Mouse (Mus musculus) testis, adult 2 months (tissue): ENCODE results near the gene Kmt2c. TPM values are rescaled to one million over a fixed set of nuclear protein-coding genes. Genes with fewer than 3 reads are reported as not detected.

Experiments
- H3K27ac ChIP-seq: fragments of 200-500 bp; 2 replicates; pipeline ENCODE4 v1.5.1; 2012; ENCODE audit warnings: low read depth, low read length; ENCODE audit not compliant: control insufficient read depth, insufficient read depth
- H3K27me3 ChIP-seq: fragments of 200-500 bp; 2 replicates; pipeline ENCODE4 v1.6.1; 2012; ENCODE audit warnings: mild to moderate bottlenecking, low read length, moderate library complexity; ENCODE audit not compliant: control insufficient read depth, insufficient read depth
- H3K36me3 ChIP-seq: fragments of 200-500 bp; 2 replicates; pipeline ENCODE4 v1.6.1; 2012; ENCODE audit warnings: mild to moderate bottlenecking, low read length; ENCODE audit not compliant: control insufficient read depth, insufficient read depth
- H3K4me1 ChIP-seq: fragments of 200-500 bp; 2 replicates; pipeline ENCODE4 v1.6.1; 2012; ENCODE audit warnings: low read length; ENCODE audit not compliant: control insufficient read depth, insufficient read depth
- H3K4me3 ChIP-seq: fragments of 200-500 bp; 2 replicates; pipeline ENCODE4 v1.5.1; 2012; ENCODE audit warnings: low read depth, mild to moderate bottlenecking, low read length, moderate library complexity, mixed read lengths; ENCODE audit not compliant: control insufficient read depth
- CTCF ChIP-seq: fragments of 200-500 bp; IDR thresholded peaks from 2 replicates; pipeline ENCODE4 v1.5.1; 2012; ENCODE audit warnings: low read depth, mild to moderate bottlenecking, inconsistent platforms, low read length, moderate library complexity; ENCODE audit not compliant: control insufficient read depth, insufficient read depth, insufficient replicate concordance
- POLR2A ChIP-seq: fragments of 200-500 bp; IDR thresholded peaks from 2 replicates; pipeline ENCODE4 v1.6.1; 2012; ENCODE audit warnings: low read depth, mild to moderate bottlenecking, inconsistent platforms, low read length, moderate library complexity; ENCODE audit not compliant: control insufficient read depth
- polyA plus RNA-seq: library from polyadenylated mRNA; depleted of rRNA; stranded (reverse); fragments of >200 nt; gene quantifications from 2 replicates; pipeline ENCODE4 v1.2.3, GENCODE M21; 2012

The Kmt2c gene
- polyA plus RNA-seq, 1 experiment, result 7.7 TPM

DNA sequence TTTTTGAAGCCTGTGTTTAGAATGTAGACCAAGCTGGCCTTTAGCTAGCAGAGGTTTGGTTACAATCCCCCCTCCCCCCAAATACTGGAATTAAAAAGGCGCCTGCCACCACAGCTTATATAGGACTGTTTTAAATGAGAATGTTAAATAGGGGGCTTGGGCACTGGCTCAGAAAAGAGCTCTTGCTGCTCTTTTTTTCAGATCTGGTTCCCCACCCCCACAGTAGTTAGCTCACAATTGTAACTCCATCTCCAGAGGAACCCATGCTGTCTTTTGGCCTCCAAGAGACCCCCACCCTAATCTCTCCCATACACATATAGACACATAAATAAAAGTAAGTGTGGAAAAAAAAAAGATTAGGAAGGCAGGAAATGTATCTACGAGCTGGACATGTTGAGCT, 37.9 kb upstream of the Kmt2c start:
- H3K27me3 ChIP-seq, result no peaks in the 10 kb centered on the region
- no peaks in the 10 kb centered on the region for H3K36me3 ChIP-seq
- no peak overlapping the region for H3K4me3 ChIP-seq
- TF ChIP-seq CTCF (no peak), POLR2A (no peak)
- no peak overlapping the region for H3K27ac ChIP-seq
- H3K4me1 ChIP-seq, result peaks cover 5% of the 10 kb centered on the region; the same call in 1 of the 2 replicates

DNA sequence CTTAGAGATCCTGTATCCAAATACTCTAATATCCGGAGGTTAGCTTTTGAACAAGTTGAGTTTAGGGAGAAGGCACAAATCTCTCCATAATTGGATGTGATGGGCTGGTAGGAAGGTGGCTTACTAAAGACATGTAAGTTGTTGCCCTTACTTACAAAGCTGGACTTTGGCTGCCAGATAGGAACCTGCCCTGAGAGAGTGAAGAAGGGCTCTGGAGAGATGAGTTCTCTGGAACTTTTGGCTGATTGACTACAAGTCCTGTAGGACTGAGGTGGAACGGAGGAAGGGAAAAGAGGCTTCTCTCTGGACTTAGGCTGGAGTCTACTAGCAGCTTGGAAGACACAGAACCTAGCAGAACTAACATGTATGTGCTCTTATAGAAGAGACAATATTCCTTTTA, 37.0 kb upstream of the Kmt2c start:
- no peak overlapping the region for H3K27ac ChIP-seq
- no peak for TF ChIP-seq CTCF
- no peaks in the 10 kb centered on the region for H3K27me3 ChIP-seq
- no peak overlapping the region for H3K4me3 ChIP-seq
- H3K36me3 ChIP-seq, result no peaks in the 10 kb centered on the region
- H3K4me1 ChIP-seq, result peaks cover 5% of the 10 kb centered on the region; the same call in 1 of the 2 replicates

DNA sequence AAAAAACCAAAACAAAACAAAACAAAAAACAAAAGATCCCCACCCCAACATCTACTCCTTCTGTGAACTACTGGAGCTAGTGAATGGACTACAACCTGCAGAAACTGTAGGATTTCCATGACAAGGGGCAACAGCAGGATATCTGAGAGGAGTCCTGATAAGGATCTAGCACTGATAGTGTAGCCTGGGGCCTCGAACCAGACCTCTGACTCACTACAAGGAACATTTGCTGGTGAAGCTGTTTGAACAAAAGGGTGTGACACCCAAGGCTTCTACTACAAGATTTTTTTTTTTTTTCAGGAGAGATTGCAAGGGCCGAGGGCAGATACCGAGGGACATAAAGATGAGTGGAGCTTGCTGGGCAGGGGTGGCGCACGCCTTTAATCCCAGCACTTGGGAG, 34.7 kb upstream of the Kmt2c start:
- no peaks in the 10 kb centered on the region for H3K36me3 ChIP-seq
- peaks cover 8% of the 10 kb centered on the region for H3K4me1 ChIP-seq
- no peak overlapping the region for H3K27ac ChIP-seq
- no peak overlapping the region for H3K4me3 ChIP-seq
- no peaks in the 10 kb centered on the region for H3K27me3 ChIP-seq
- TF ChIP-seq POLR2A (no peak), CTCF (no peak)

DNA sequence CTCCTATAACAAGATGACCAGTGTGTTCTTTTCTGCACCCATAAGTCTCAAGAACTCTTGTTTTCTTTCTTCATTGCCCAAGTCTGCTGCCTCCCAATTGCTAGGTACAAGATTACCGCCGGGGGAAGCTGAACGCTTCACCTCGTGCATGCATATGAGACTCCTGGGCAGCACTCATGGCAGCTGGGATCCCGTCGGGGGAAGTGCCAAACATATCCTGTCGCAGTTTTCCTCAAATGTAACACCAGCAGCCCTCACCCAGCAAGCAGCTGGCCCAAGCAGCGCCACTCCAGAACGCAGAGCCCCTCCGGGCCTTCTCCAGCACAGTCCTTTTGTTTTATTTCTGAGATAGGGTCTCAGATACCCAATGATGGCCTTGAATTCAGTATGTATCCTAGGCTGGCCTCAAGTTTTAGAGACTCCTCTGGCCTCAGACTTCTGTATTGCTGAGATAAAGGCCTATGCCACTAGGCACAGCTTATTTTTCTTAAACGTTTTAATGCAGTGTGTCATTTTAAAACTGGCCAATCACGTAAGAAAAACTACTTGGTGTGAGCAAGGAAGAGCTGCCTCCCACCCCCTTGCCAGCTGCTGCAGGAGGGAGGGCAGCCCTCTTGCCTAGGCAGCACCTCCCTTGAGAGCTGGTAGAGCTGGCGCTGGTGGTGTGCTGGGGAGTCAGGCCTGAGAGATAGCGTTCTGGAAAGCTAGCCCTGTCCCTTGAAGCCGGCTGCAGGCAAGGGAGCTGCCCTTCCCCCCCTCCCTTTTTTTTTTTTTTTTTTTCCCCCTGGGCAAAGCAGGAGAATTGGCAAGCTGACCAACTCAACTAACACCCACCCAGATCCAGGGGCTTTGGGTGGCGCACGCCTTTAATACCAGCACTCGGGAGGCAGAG, 33.9 kb upstream of the Kmt2c start:
- Histone ChIP-seq H3K36me3 (no peaks in the 10 kb centered on the region), H3K4me3 (peak overlapping the region; percentile 0; the same call in 1 of the 2 replicates), H3K27me3 (no peaks in the 10 kb centered on the region), H3K27ac (no peak overlapping the region), H3K4me1 (peaks cover 12% of the 10 kb centered on the region)
- no peak for TF ChIP-seq CTCF
- TF ChIP-seq POLR2A, result no peak

DNA sequence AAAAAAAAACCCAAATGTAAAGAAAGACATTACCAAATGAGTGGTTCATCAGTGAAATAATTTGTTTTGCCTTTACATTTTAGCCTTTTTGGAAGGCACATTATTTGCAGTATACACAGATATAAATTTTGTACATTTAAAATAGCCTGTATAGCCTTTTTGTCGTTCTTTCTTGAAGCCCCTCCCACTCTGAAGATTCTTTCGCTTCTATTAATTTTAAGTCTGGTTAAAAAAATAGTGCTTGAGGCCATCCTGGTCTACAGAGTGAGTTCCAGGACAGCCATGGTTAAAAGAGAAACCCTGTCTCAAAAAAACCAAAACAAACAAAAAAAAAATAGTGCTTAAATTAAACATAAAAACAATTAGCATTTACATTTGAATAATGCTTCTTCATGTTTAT, 32.0 kb upstream of the Kmt2c start:
- H3K36me3 ChIP-seq, result no peaks in the 10 kb centered on the region
- no peak overlapping the region for H3K4me3 ChIP-seq
- H3K27me3 ChIP-seq, result no peaks in the 10 kb centered on the region
- no peak overlapping the region; the same call in 1 of the 2 replicates for H3K27ac ChIP-seq
- peaks cover 14% of the 10 kb centered on the region for H3K4me1 ChIP-seq
- TF ChIP-seq POLR2A (no peak), CTCF (no peak)

DNA sequence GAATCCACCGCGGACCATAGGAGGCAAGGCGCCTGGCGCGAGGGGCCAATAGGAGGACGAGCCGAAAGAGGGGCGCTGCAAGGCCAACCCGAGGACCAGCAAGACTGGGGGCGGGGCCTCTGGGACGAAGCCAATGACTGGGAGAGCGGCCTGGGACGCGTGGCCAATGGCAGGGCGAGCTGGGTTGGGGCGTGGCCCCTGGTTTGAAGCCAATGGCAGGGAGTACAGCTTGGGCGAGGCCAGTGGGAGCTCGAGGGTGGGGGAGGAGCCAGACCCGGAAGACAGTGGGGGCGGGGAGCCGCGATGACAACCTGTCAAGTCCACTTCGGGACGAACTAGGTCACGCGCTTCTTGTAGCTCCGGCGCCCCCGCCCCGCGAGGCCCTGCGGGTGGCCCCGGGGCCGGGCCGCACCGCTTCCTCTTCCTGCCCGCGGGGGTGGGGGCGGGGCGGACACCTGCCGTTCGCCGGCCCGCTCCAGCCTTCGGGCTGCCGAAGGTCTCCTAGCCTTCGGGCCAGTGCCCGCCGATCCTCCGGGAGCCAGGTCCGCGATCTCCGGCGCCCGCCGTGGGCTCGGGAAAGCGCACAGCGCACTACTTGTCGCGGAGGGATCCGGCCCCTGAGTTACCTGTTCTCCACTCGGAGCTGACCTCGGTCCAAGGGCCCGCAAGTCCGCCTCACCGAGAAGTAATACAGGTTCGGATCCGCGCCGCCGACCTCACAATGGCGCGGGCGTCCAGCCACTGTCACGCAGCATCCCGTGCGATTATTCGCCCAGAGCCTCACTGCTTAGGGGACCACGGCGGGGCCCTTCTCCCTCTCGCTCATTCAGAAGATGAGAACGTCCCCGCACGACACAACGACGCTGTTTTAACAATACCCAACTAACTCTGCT, 31.2 kb upstream of the Kmt2c start:
- no peaks in the 10 kb centered on the region for H3K27me3 ChIP-seq
- H3K27ac ChIP-seq, result peak overlapping the region; percentile 92
- peak overlapping the region; percentile 92 for H3K4me3 ChIP-seq
- no peaks in the 10 kb centered on the region for H3K36me3 ChIP-seq
- H3K4me1 ChIP-seq, result peaks cover 14% of the 10 kb centered on the region
- TF ChIP-seq CTCF, result 0 out of 2 replicates have a peak, but pooled peaks have one; percentile 7
- peak; percentile 76 for TF ChIP-seq POLR2A
